Mouse (Mus musculus): ENCODE results near the gene Flt1. TPM values are rescaled to one million over a fixed set of nuclear protein-coding genes. Genes with fewer than 3 reads are reported as not detected.

The Flt1 gene
- polyA plus RNA-seq, 1 experiment from 2014 or later = 19.0 TPM

- no peak overlapping the region for H3K9ac ChIP-seq
- ATAC-seq (ENCODE audit: borderline replicate concordance, extremely low read depth, low FRiP score, low TSS enrichment) = no peak
- no peaks in the 10 kb centered on the region for H3K27me3 ChIP-seq
- no peak overlapping the region for H3K4me2 ChIP-seq
- no peaks in the 10 kb centered on the region for H3K9me3 ChIP-seq
- no peaks in the 10 kb centered on the region for H3K36me3 ChIP-seq
- H3K4me3 ChIP-seq = no peak overlapping the region
- no peaks in the 10 kb centered on the region for H3K4me1 ChIP-seq
- 81% methylated on average over 12 of the region's 12 CpGs for WGBS
- no peak overlapping the region for H3K27ac ChIP-seq
Measured at GRCm38 (mm10) chr5:147683707-147684323, 42.0 kb downstream of the Flt1 start.

- H3K9ac ChIP-seq = no peak overlapping the region
- H3K36me3 ChIP-seq = no peaks in the 10 kb centered on the region
- no peak for ATAC-seq (ENCODE audit: borderline replicate concordance, extremely low read depth, low FRiP score, low TSS enrichment)
- no peaks in the 10 kb centered on the region for H3K4me1 ChIP-seq
- H3K9me3 ChIP-seq = no peaks in the 10 kb centered on the region
- H3K4me2 ChIP-seq = no peak overlapping the region
- 15% methylated on average over 10 of the region's 10 CpGs for WGBS
- H3K4me3 ChIP-seq = no peak overlapping the region
- no peak overlapping the region for H3K27ac ChIP-seq
- H3K27me3 ChIP-seq = no peaks in the 10 kb centered on the region
Measured at GRCm38 (mm10) chr5:147681224-147681623, 44.6 kb downstream of the Flt1 start.

GRCm38 (mm10) chr5:147680711-147681110 lies 45.1 kb downstream of the Flt1 start:
- Histone ChIP-seq H3K4me1 (no peaks in the 10 kb centered on the region), H3K9ac (no peak overlapping the region), H3K36me3 (no peaks in the 10 kb centered on the region), H3K9me3 (no peaks in the 10 kb centered on the region), H3K4me2 (no peak overlapping the region), H3K4me3 (no peak overlapping the region), H3K27me3 (no peaks in the 10 kb centered on the region), H3K27ac (no peak overlapping the region)
- 42% methylated on average over 5 of the region's 5 CpGs for WGBS
- no peak for ATAC-seq (ENCODE audit: borderline replicate concordance, extremely low read depth, low FRiP score, low TSS enrichment)

GRCm38 (mm10) chr5:147679316-147679715 lies 46.5 kb downstream of the Flt1 start:
- no peaks in the 10 kb centered on the region for H3K27me3 ChIP-seq
- H3K36me3 ChIP-seq = no peaks in the 10 kb centered on the region
- H3K4me3 ChIP-seq = no peak overlapping the region
- no peak for ATAC-seq (ENCODE audit: borderline replicate concordance, extremely low read depth, low FRiP score, low TSS enrichment)
- no peaks in the 10 kb centered on the region for H3K9me3 ChIP-seq
- no peaks in the 10 kb centered on the region for H3K4me1 ChIP-seq
- H3K9ac ChIP-seq = no peak overlapping the region
- no peak overlapping the region for H3K27ac ChIP-seq
- no peak overlapping the region for H3K4me2 ChIP-seq
- WGBS = 84% methylated on average over 12 of the region's 12 CpGs

- Histone ChIP-seq H3K4me3 (no peak overlapping the region), H3K4me1 (no peaks in the 10 kb centered on the region), H3K27ac (no peak overlapping the region), H3K9me3 (no peaks in the 10 kb centered on the region), H3K36me3 (no peaks in the 10 kb centered on the region), H3K27me3 (no peaks in the 10 kb centered on the region), H3K4me2 (no peak overlapping the region), H3K9ac (no peak overlapping the region)
- 70% methylated on average over 5 of the region's 5 CpGs for WGBS
- no peak for ATAC-seq (ENCODE audit: borderline replicate concordance, extremely low read depth, low FRiP score, low TSS enrichment)
Measured at GRCm38 (mm10) chr5:147675791-147676190, 50.0 kb downstream of the Flt1 start.

- 50% methylated on average over 19 of the region's 19 CpGs for WGBS
- Histone ChIP-seq H3K4me1 (no peaks in the 10 kb centered on the region), H3K27ac (no peak overlapping the region), H3K27me3 (no peaks in the 10 kb centered on the region), H3K36me3 (0 out of 2 replicates have a peak, but pooled peaks cover 2% of the 10 kb centered on the region), H3K9ac (no peak overlapping the region), H3K9me3 (no peaks in the 10 kb centered on the region), H3K4me2 (no peak overlapping the region), H3K4me3 (no peak overlapping the region)
- ATAC-seq (ENCODE audit: borderline replicate concordance, extremely low read depth, low FRiP score, low TSS enrichment) = no peak
Measured at GRCm38 (mm10) chr5:147671765-147672424, 53.9 kb downstream of the Flt1 start.

- 0 out of 2 replicates have a peak, but pooled peaks cover 2% of the 10 kb centered on the region for H3K36me3 ChIP-seq
- 84% methylated on average over 15 of the region's 15 CpGs for WGBS
- no peak overlapping the region for H3K4me2 ChIP-seq
- H3K4me3 ChIP-seq = no peak overlapping the region
- H3K9ac ChIP-seq = no peak overlapping the region
- ATAC-seq (ENCODE audit: borderline replicate concordance, extremely low read depth, low FRiP score, low TSS enrichment) = no peak
- H3K27ac ChIP-seq = no peak overlapping the region
- H3K9me3 ChIP-seq = no peaks in the 10 kb centered on the region
- no peaks in the 10 kb centered on the region for H3K4me1 ChIP-seq
- H3K27me3 ChIP-seq = no peaks in the 10 kb centered on the region
Measured at GRCm38 (mm10) chr5:147668637-147669344, 57.0 kb downstream of the Flt1 start.

- Histone ChIP-seq H3K27ac (no peak overlapping the region), H3K4me3 (no peak overlapping the region), H3K27me3 (no peaks in the 10 kb centered on the region), H3K9me3 (no peaks in the 10 kb centered on the region), H3K36me3 (0 out of 2 replicates have a peak, but pooled peaks cover 2% of the 10 kb centered on the region), H3K4me2 (no peak overlapping the region), H3K4me1 (no peaks in the 10 kb centered on the region), H3K9ac (no peak overlapping the region)
- no peak for ATAC-seq (ENCODE audit: borderline replicate concordance, extremely low read depth, low FRiP score, low TSS enrichment)
- WGBS = 79% methylated on average over 13 of the region's 13 CpGs
Measured at GRCm38 (mm10) chr5:147665946-147666345, 59.9 kb downstream of the Flt1 start.

GRCm38 (mm10) chr5:147665381-147665780 lies 60.4 kb downstream of the Flt1 start:
- H3K9ac ChIP-seq = no peak overlapping the region
- H3K4me2 ChIP-seq = no peak overlapping the region
- ATAC-seq (ENCODE audit: borderline replicate concordance, extremely low read depth, low FRiP score, low TSS enrichment) = no peak
- no peak overlapping the region for H3K4me3 ChIP-seq
- WGBS = 84% methylated on average over 9 of the region's 9 CpGs
- H3K36me3 ChIP-seq = 0 out of 2 replicates have a peak, but pooled peaks cover 2% of the 10 kb centered on the region
- H3K4me1 ChIP-seq = no peaks in the 10 kb centered on the region
- H3K27ac ChIP-seq = no peak overlapping the region
- H3K9me3 ChIP-seq = no peaks in the 10 kb centered on the region
- H3K27me3 ChIP-seq = no peaks in the 10 kb centered on the region

GRCm38 (mm10) chr5:147659909-147660308 lies 65.9 kb downstream of the Flt1 start:
- 39% methylated on average over 7 of the region's 7 CpGs for WGBS
- H3K27me3 ChIP-seq = no peaks in the 10 kb centered on the region
- ATAC-seq (ENCODE audit: borderline replicate concordance, extremely low read depth, low FRiP score, low TSS enrichment) = no peak

GRCm38 (mm10) chr5:147657882-147658855 lies 67.6 kb downstream of the Flt1 start:
- peak overlapping the region; percentile 67 for H3K27ac ChIP-seq

More at GRCm38 (mm10) chr5:147659909-147660308, 65.9 kb downstream of the Flt1 start:
- Histone ChIP-seq H3K9me3 (no peaks in the 10 kb centered on the region), H3K4me2 (no peak overlapping the region), H3K27ac (peak overlapping the region; percentile 7; the same call in 1 of the 2 replicates), H3K9ac (no peak overlapping the region), H3K4me1 (0 out of 2 replicates have a peak, but pooled peaks cover 3% of the 10 kb centered on the region), H3K4me3 (0 out of 2 replicates have a peak overlapping the region, but pooled peaks have one; percentile 9), H3K36me3 (no peaks in the 10 kb centered on the region)

More at GRCm38 (mm10) chr5:147657882-147658855, 67.6 kb downstream of the Flt1 start:
- Histone ChIP-seq H3K4me2 (peak overlapping the region; percentile 7; the same call in 1 of the 2 replicates), H3K36me3 (0 out of 2 replicates have a peak, but pooled peaks cover 2% of the 10 kb centered on the region), H3K9ac (no peak overlapping the region), H3K27me3 (no peaks in the 10 kb centered on the region), H3K9me3 (no peaks in the 10 kb centered on the region), H3K4me1 (0 out of 2 replicates have a peak, but pooled peaks cover 3% of the 10 kb centered on the region), H3K4me3 (no peak overlapping the region)
- 34% methylated on average over 17 of the region's 17 CpGs for WGBS
- ATAC-seq (ENCODE audit: borderline replicate concordance, extremely low read depth, low FRiP score, low TSS enrichment) = peak; percentile 80

All from lung, embryonic 15.5 days (tissue).